Mouse (Mus musculus): Measurements from ENCODE around the gene Lamtor5. TPM values are rescaled to one million over a fixed set of nuclear protein-coding genes. Genes with fewer than 3 reads are reported as not detected.

Gene Lamtor5
- polyA plus RNA-seq (2012): 25.0 and 38.0 TPM in 2 replicates

DNA sequence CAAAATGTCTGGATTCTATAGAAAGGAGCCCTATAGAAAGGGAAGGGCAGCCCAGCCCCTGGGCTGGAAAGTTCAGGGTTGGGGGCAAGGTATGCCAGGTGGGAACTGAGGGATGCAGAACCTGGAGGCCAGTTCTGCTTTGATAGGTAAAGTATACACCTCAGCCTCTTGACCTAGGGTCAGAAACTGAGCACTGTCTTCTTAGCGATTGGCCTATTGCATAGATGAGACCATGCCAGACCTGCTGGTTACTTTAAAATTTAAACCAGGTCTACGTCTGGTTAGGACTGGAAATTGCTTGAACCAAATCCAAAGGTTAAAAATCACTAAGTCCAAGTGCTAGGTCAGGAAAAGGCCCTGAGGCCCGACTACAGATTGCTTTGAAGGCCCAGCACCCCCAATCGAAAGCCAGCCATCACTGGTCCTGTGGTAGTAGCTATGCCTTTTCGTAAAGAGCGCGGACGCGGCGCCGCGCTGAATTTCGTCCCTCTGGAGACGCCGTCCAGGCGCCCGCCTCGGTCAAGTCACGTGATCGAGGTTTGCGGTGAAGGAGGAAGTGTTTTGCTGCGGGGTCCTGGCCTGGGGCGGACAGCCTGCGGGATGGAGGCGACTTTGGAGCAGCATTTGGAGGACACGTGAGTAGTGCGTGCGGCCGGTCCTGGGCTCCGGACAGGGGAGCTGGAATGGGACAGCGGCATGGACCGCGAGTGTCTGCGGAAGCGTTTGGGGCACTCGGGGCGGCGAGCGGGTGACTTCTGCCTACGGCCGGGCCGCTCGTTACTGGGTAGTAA is at the start of gene Lamtor5:
Gene Lamtor5, plus strand, starts transcription at position 380 of the 791 bp plus-strand sequence.

DNA sequence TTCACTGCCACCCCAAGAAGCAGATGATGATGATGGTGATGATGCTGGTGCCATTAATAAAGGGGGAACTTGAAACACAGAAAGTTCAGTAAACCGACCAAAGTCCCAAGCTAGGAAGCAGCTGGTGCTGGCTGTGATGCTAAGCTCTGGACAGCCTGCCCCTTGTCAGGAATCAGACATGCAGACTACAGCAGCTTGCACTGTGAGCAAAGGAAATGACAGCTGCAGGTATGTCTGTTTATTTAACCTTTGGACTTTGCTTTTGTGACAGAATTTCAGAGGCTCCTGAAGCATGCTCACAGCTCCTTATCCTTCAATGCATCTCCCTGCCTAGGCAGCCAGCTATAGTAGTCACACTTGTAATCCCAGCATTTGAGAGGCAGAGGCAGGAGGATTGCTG is 48.1 kb upstream of the Lamtor5 start, which contains the start of gene A630076J17Rik:
Gene A630076J17Rik, plus strand, starts transcription at position 88 of the 400 bp plus-strand sequence.

DNA sequence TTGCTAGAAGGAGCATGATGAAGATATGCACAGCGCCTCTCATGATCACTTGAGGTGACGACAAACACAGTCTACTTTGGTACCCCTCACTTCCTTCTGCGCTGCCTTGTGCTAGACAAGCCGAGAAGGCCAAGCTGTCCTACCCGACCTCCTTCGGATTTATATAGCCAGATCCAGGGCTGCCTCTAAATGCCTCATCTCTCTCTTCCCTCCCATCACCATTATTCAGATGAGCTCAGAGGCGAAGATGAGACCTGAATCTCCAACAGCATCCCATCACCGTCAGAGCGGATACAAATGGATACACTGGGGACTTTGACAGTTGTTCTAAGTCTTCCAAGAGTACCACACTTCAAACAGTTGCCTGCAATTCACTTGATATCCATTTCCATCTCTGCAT is 39.1 kb upstream of the Lamtor5 start, which contains the start of gene Prok1:
Gene Prok1, minus strand, starts transcription at position 101 of the 400 bp plus-strand sequence.

DNA sequence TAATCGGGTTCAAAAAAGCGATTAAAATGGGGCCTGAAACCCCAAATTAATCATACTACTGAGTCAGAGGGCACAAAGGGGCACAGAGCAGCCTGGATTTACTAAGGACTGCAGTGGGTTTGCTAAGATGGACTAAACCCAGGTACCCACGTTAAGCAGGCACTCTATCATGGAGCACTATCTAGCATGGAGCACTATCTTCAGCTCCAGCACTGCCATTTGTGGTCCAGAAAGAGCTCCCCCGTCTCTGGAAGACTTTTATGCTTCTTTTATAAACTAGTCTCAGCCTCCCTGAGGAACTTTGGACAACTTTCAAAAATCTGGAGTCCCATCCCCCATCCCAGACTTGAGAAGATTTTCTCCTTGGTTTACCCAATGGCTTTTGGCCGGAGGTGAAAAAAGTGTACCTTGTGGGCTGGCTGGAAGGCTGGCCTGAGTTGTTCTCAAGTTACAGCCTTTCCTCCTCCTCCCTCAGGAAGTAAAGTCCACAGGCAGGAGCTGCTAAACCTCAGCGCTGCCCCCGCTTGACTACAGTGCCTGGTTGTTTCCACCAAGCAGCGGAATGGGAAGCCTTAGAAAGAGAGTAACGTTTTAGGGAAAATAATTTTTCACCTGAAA is 12.2 kb downstream of the Lamtor5 start, which contains the start of gene Slc16a4:
Gene Slc16a4, plus strand, starts transcription at position 467 of the 618 bp plus-strand sequence.

Other genes starting within 250 kb of the Lamtor5 start
- gene Kcna3, start 242.7 kb upstream of the Lamtor5 start, polyA plus RNA-seq (2012): 16.9 and 31.1 TPM in 2 replicates
- gene Kcna2, start 177.7 kb upstream of the Lamtor5 start, polyA plus RNA-seq (2012): not detected in 2 replicates
- gene Kcna10, start 95.8 kb upstream of the Lamtor5 start, polyA plus RNA-seq (2012): not detected in 2 replicates
- not detected in 2 replicates for gene Cym, start 57.1 kb upstream of the Lamtor5 start, polyA plus RNA-seq (2012)
- not detected in 2 replicates for gene A630076J17Rik, start 48.2 kb upstream of the Lamtor5 start, polyA plus RNA-seq (2012)
- 0.14 TPM in 1 of 2 replicates, not detected in the other for gene Prok1, start 39.2 kb upstream of the Lamtor5 start, polyA plus RNA-seq (2012)
- 0.04 TPM in 1 of 2 replicates, not detected in the other for gene Slc16a4, start 12.4 kb downstream of the Lamtor5 start, polyA plus RNA-seq (2012)
- gene Rbm15, start 54.8 kb downstream of the Lamtor5 start, polyA plus RNA-seq (2012): 8.8 and 10.2 TPM in 2 replicates
- 0.02 TPM in 1 of 2 replicates, not detected in the other for gene Kcnc4, start 180.7 kb downstream of the Lamtor5 start, polyA plus RNA-seq (2012)
- 0.03 and 0.65 TPM in 2 replicates for gene Slc6a17, start 239.2 kb downstream of the Lamtor5 start, polyA plus RNA-seq (2012)

Data from megakaryocyte-erythroid progenitor cell, adult 5 weeks (primary cell).